Mouse (Mus musculus): Measurements from ENCODE around the gene Irak3.

- TF ChIP-seq POLR2A (IDR thresholded peaks at IDR 0.05; ENCODE audit: insufficient read length, low read depth) (no peak), MAX (IDR thresholded peaks at IDR 0.05; ENCODE audit: low read depth) (no peak), SRF (IDR thresholded peaks at IDR 0.05; ENCODE audit: control insufficient read depth, insufficient read length, low read depth) (no peak), POLR2AphosphoS2 (IDR thresholded peaks at IDR 0.05; ENCODE audit: insufficient read length, low read depth) (no peak)
Observed at GRCm38 (mm10) chr10:120095136-120095535, 106.8 kb downstream of the Irak3 start.
